ENCODE assay signal across 29 mouse cellular contexts in the genomic region with DNA sequence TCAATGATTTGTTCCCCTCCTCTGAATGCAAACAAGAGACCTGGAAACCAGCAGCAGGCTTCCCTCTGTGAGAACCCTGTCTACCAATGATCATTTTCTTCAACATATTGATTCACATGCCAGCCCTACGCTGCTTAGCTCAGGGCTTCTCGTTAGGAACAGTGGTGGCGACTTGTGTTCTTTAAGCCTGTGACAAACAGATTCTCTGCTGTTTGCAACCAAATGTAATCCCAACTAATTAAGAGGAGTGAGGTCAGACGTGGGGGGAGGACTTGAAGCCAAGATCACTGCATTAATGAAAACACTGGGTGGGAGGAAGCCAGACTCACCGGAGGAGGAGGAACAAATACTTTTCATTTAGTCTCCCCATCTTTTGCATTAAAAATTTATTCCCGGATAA. TPM values are rescaled to one million over a fixed set of nuclear protein-coding genes. Genes with fewer than 3 reads are reported as not detected.
"Had no signal": no experiment of that assay in that cellular context is flagged by ENCODE, and none has a peak within 500 bp of the region (broad histone marks: within the 10 kb centered on the region; RNA-seq: fewer than 3 reads in every experiment).

No protein-coding gene starts in this region.

- H3K9me3 ChIP-seq: heart, embryonic 15.5 days; hindbrain, embryonic 12.5 days; hindbrain, embryonic 15.5 days; kidney, embryonic 15.5 days; limb, embryonic 15.5 days; liver, embryonic 12.5 days had no signal

- H3K27ac ChIP-seq: gastrocnemius, adult 2 months; heart, adult 2 months; heart, embryonic 13.5 days; heart, embryonic 15.5 days; hindbrain, embryonic 12.5 days; hindbrain, embryonic 15.5 days; hindbrain, postnatal 0 days; kidney, embryonic 15.5 days; kidney, postnatal 0 days; limb, embryonic 13.5 days; limb, embryonic 15.5 days; liver, embryonic 12.5 days had no signal

- ATAC-seq: hindbrain, postnatal 0 days; intestine, embryonic 16.5 days; liver, embryonic 12.5 days had no signal

- H3K9ac ChIP-seq: heart, embryonic 13.5 days; heart, embryonic 15.5 days; hindbrain, embryonic 12.5 days; hindbrain, embryonic 15.5 days; kidney, embryonic 15.5 days; limb, embryonic 13.5 days; limb, embryonic 15.5 days; liver, embryonic 12.5 days had no signal

- H3K4me3 ChIP-seq: gastrocnemius, adult 2 months; heart, adult 2 months; heart, embryonic 13.5 days; heart, embryonic 15.5 days; hindbrain, embryonic 12.5 days; hindbrain, embryonic 15.5 days; kidney, embryonic 15.5 days; limb, embryonic 13.5 days; limb, embryonic 15.5 days; liver, embryonic 12.5 days had no signal

- H3K4me1 ChIP-seq: heart, embryonic 13.5 days; heart, embryonic 15.5 days; hindbrain, embryonic 12.5 days; hindbrain, embryonic 15.5 days; kidney, embryonic 15.5 days; limb, embryonic 13.5 days; limb, embryonic 15.5 days; liver, embryonic 12.5 days had no signal

- H3K36me3 ChIP-seq: heart, embryonic 13.5 days; heart, embryonic 15.5 days; hindbrain, embryonic 12.5 days; hindbrain, embryonic 15.5 days; kidney, embryonic 15.5 days; limb, embryonic 13.5 days; limb, embryonic 15.5 days; liver, embryonic 12.5 days had no signal

- H3K27me3 ChIP-seq: heart, embryonic 13.5 days; heart, embryonic 15.5 days; hindbrain, embryonic 12.5 days; hindbrain, embryonic 15.5 days; kidney, embryonic 15.5 days; limb, embryonic 13.5 days; limb, embryonic 15.5 days; liver, embryonic 12.5 days had no signal

- H3K4me2 ChIP-seq: heart, embryonic 11.5 days; heart, embryonic 13.5 days; heart, embryonic 15.5 days; hindbrain, embryonic 12.5 days; hindbrain, embryonic 15.5 days; kidney, embryonic 15.5 days; limb, embryonic 13.5 days; limb, embryonic 15.5 days; liver, embryonic 12.5 days had no signal

- DNase-seq: gastrocnemius, adult 2 months; gastrocnemius, postnatal 10 days; gastrocnemius, postnatal 25 days; heart, adult 11 months; heart, adult 2 months; heart, postnatal 14 days; heart, postnatal 36 days; kidney, adult 11 months; kidney, adult 2 months; kidney, adult 9 months; kidney, postnatal 14 days; kidney, postnatal 36 days; layer of hippocampus, adult 9-11 months; layer of hippocampus, postnatal 36 days; left cerebral cortex, postnatal 4 days had no signal

RNA-seq across cellular contexts. Expression of a gene that starts 27.6 kb away (rescaled TPM):
- polyA plus RNA-seq: heart, postnatal 0 days; liver, adult 2 months; liver, embryonic 12.5 days had no signal
